Mouse (Mus musculus) adrenal gland, postnatal 14 days (tissue): ENCODE data around the gene Vdac1. TPM values are rescaled to one million over a fixed set of nuclear protein-coding genes. Genes with fewer than 3 reads are reported as not detected.
"Not testable (repeated sequence)": the region's sequence is repeated elsewhere in the genome, so short reads cannot be mapped to it uniquely, and the experiment has no call there.

Experiments
- DNase-seq: peaks from one replicate; pipeline ENCODE4 v3.0.0; 2021; ENCODE audit warnings: mixed read lengths
- total RNA-seq: library from RNA; stranded (reverse); gene quantifications from 2 replicates; pipeline ENCODE4 v1.2.3, GENCODE M21; 2021

The Vdac1 gene
- total RNA-seq, 1 experiment from 2014 or later, result 313 TPM

DNA sequence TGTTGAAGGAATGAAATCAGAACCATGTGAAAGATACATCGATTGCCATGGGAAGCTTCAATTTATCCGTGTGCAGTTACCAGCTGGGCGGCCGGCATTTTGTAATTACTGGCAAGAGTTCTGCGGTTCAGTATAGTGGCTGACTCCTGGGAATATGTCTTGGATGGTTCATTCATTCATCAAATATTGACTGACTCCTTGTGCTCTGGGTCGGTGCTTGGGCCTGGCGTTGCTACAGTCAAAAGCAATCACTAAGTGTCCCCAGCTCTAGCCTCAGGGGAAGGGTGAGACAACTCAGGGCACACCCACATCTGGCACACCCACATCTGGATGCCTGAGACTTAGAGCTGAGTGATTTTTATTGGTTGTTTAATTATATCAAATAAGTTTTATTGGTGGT is 13.2 kb downstream of the Vdac1 start:
- DNase-seq, result no peak

DNA sequence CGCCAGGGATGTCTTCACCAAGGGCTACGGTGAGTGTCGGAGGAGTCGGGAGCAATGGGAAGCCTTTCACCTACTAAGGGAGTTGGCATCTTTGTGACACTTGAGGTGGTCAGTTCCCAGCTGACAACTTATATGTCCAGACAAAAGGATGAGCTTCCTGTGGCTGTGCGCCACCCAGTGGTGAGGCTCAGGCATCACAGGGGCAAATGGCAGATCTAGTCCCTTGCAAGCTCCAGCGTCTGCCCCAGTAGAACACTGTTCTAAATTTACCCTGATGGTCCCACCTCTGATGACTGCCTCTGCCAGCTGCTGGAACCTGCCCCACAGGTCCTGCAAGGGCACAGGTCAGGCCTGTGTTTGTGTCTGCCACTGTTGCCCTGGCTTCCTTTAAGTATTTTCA is 13.7 kb downstream of the Vdac1 start:
- DNase-seq, result peak; percentile 84

DNA sequence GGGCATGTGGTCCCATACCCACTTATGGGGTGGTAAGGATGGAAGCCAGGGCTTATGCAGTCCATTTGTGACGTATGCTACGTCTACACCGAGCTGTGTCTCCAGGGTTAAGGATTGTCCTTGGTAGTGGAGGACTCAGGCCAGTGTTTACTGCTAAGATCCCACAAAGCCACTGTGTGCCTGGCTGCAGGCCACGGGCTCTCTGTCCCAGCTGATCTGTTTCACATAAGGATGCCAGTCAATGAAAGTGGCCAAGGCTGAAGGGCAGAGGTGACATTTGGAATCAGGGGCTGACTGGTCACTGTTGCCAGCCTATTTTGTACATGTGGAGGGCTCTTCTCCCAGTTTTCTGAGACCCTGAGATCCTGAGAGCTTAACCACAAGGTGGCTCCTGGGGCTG is 16.9 kb downstream of the Vdac1 start:
- peak; percentile 74 for DNase-seq

DNA sequence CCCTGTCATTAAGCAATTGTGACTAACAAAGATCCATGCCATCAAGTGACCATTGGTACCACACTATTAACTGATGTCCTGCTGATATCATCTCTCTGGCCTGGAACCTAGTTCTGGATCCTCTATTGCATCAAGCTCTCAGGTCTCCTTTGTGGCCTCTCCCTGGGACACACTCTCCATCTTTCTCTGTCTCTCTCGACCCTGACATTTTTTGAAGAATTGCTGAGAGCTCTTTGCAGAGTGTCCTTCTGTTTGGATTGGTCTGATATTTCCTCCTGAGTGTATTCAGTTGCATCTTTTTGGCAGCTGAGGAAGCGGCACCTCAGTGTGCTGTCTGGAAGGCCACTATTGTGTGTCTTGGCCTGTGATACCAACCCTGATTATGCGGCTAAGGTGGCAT is 18.6 kb downstream of the Vdac1 start:
- DNase-seq, result no peak

DNA sequence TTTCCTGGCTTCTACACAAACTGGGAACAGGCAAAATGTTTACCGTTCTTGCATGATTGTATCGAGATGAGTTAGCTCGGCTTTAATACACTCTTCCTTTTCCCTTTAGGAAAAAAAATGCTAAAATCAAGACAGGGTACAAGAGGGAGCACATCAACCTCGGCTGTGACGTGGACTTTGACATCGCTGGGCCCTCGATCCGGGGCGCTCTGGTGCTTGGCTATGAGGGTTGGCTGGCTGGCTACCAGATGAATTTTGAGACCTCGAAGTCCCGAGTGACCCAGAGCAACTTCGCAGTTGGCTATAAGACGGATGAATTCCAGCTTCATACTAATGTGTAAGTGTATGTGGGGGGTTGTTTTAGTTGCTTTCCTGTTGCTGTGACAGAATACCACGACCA is 23.1 kb downstream of the Vdac1 start:
- no peak for DNase-seq

DNA sequence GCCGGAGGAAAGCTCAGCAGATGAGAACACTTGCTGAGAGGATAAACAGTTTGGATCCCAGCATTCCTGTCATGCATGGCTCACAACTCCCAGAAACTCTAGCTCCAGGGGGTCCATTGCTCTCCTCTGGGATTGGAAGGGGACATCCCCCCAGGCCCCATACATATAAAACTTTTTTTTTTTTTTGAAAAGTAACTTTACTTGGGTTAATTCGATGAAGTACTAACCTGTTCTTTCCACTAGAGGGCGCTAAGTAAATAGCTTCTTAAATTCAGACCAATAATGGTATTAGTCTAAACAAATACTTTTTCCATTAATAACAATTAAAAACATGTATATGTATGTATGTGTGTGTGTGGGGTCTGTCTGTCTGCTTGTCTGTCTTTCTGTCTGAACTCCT is 24.0 kb downstream of the Vdac1 start:
- no peak for DNase-seq

DNA sequence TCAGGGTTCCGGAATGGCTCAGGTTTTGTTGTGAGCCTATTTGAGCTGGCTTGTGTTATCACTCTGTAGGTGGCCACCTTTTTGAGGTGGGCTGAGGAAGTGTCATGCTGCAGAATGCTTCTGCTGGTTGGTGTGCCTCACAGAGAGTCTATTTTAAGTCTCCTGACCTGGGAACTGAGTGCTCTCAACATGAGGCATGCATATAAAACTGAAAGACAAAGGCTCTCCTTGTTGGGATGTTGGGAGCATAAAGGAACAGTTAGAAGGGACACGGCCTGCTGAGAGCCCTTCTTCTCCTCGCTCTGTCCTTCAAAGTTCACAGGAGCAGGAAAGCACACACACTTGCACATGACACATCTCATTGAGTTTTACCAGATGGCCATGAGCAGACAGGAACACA is 26.2 kb downstream of the Vdac1 start:
- no peak for DNase-seq

DNA sequence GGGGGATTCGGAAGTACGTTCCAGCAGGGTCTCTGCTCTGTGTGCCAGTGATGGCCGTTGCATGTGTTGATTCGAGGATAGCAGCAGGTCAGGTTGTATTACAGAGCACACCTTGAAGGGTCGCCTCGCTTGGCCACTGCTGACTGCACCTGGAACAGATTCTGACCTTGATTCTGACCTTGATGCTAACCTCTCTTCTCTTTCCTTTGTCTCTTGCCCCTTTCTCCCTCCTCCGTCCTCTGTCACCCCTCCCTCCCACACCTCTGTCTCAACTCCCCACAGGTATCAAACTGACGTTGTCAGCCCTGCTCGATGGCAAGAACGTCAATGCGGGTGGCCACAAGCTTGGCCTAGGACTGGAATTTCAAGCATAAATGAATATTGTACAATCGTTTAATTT is 27.5 kb downstream of the Vdac1 start:
- DNase-seq, result no peak

DNA sequence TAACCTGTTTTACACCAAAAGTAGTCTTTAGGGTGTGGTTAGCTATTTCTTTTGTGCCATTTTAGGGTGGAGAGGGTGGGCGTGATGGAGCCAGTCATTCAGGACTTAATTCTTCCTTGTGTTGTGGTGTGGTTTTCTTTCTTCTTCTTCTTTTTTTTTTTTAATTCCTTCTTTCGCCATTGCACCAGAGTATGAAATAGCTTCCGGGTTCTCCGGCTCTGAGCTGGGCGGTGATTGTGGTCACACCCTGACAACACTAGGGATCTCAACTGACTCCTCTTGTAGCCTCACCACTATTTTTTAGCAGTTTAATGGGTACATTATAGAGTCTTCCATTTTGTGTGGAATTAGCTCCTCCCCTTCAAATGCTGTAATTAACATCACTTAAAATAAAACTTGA is 28.3 kb downstream of the Vdac1 start:
- DNase-seq, result not testable (repeated sequence)

DNA sequence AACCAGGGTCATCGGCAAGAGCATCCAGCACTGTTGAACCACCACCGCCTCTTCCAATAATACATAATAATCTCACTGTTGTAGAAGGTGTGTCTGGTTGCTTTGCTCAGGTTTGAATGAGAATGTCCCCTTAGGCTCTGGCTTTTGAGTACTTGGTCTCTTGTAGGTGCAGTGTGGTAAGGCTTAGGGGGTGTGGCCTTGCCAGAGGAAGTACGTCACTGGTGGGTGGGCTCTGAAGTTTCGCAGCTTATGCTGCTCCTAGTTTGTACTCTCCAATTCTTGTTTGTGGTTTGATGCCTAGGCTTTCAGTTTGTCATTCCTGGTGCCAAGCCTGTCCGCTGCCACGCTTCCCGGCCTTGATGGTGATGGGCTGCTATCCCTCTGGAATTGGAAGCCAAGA is 29.3 kb downstream of the Vdac1 start:
- DNase-seq, result no peak

DNA sequence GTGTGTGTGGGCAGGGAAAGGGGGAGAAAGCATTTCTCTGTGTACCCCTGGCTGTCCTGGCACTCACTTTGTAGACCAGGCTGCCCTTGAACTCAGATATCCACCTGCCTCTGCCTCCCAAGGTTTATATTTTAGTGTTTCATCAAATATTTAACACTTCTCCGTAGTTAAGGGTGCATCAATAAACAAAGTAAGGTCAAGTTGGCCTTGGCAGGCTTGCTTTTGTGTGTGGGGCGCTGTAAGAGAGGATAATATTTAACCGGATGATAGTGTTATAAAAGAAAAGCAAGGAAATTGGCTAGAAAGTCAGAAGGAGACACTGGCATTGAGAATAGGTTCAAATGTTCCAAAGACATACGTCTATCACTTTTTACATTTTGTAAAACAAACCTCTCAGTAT is 33.8 kb downstream of the Vdac1 start:
- no peak for DNase-seq

DNA sequence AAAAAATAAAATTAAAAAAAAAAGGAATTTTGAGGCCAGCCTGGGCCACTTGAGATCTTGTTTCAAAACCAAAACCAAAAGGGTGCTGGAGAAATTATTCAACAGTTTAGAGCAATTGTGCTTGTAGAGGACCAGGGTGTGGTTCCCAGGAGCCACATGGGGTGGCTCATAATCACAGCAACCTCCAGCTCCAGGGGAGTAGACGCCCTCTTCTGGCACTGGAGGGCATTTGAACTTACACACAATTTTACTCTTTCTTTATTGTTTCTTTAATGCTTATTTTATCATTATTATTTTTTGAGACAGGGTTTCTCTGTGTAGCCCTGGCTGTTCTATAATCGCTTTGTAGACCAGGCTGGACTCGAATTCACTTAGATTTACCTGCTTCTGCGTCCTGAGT is 34.7 kb downstream of the Vdac1 start:
- DNase-seq, result no peak

DNA sequence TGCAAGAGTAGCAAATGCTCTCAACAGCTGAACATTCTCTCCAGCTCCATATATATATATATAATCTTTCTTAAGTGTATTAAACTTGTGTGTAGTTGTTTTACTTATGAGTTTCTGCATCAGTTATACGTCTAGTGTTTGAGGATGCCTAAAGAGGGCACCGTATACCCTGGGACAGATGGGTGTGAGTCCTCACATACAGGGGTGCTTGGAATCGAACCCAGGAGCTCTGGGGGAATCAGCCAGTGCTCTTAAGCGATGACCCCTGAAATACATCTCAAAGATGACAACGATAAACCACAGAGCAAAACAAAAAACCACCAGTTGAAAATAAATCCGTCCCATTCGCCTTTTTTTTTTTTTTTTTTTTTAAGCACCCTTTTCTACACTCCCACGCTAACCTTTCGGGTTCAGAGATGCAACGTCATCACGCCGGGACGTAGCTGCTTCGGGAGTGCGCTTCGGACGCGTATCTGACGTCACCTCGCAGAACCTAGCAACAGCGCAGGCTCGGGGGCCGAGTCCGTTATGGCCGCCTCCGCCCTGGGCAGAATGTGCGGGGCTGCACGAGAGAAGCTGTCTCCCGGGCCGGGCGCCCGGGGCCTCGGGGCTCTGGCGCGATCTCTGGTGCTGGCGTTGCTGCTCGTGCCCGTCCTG is 35.4 kb downstream of the Vdac1 start, which contains the start of gene 9530068E07Rik:
9530068E07Rik (plus strand) TSS at position 489 of the 657 bp plus-strand sequence.
- peak; percentile 96 for DNase-seq

DNA sequence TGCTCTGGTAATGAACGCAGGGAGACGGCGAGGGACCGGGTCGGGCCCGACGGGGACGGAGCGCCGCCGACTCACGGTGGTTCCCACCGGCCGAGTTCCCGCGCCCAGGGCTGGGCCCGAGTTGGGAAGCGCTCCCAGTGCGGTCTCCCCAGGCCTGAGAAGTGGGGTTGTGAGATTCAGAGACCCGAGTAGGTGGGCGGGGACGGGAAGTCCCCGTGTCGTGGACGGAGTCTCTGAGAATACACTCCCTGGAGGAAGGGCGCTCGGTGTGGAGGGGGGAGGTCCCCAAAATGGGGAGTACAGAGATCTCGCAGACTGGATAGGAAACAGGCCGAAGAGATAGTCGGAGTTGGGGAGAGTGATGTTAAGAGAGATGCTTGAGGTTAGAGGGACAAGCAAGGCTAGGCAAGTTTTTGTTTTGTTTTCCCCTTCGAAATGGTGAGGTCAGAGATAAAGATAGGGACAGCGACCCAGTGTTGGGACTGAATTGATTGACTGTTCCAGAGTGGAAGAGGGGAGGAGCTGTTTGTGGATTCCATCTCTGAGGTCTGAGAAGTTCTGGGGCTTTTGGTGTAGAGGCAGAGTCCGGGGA is 36.0 kb downstream of the Vdac1 start:
- no peak for DNase-seq

DNA sequence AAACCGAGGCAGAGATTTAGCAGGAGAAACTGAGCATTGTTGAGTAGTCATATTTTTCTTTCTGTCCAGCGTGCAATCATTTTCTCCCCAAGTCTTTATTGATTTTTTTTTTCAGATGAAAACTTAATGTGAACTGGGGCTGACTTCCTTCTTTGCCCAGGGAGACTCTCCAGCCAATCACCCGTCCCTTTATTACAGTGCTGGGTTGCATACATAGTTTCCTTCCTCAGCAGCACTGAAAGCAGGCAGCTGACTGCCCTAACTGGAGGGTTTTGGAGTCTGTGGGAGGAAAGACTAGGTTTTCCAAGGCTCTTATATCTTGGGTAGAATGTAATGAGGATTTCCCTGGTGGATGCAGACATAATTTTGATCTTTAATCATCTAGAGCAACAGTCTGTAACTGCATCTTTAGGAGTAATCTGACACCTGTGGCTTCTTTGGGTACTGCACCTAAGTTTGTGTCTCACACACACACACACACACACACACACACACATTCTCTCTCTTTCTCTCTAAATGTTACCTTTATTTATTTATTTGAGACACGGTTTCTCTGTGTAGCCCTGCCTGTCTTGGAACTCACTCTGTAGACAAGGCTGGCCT is 36.8 kb downstream of the Vdac1 start:
- no peak for DNase-seq

DNA sequence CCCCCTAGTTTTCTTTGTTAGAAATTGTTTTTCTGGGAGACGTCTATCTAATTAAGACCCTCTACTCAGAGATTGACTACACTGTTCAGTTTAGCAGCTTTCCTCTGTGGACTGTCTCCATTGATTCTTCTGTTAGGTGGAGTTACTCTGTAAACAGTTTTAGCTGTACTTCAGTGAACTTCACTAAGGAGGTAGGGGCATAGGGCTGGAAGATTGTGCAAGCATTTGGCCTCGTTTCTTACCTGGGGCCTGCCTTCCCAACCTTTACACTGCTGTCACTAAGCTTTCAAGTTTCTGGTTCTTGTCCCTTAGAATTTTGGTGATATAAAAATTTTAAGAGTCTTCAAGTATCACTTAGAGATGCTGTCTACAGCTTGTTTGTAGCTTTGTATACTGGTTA is 40.8 kb downstream of the Vdac1 start:
- DNase-seq, result no peak

DNA sequence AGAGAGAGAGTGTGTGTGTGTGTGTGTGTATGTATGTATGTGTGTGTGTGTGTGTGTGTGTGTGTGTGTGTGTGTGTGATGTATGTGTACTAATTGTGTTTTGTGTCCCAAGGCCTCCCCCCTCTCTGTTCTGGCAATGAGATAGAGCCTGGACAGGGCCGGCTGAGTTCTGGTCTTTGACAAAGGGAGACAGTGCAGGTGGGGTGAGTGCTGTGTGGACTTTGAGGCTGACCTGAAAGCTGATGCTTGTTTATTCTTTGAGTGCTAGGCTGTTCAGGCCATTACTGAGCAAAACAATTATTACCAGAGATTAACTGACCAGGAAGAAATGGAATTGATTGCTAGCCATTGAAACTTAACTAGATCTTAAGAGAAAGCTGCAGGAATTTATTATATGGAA is 41.9 kb downstream of the Vdac1 start:
- DNase-seq, result no peak

DNA sequence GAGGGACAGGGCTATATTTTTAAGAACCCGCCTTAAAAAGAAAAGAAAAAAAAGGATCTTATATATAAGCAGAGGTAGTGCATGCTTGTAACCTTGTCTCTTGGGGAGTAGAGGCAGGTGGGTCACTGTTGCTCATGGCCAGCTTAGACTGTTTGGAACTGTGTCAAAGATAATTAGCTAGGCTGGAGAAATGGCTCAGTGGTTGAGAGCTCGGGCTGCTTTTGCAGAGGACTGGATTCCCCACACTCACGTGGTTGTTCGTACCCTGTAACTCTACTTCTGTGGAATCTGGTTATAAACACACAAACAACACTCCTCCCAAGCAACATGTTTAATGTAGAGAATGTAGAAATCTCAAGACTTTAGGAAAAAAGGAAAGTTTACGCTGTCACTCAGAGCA is 43.5 kb downstream of the Vdac1 start:
- no peak for DNase-seq

DNA sequence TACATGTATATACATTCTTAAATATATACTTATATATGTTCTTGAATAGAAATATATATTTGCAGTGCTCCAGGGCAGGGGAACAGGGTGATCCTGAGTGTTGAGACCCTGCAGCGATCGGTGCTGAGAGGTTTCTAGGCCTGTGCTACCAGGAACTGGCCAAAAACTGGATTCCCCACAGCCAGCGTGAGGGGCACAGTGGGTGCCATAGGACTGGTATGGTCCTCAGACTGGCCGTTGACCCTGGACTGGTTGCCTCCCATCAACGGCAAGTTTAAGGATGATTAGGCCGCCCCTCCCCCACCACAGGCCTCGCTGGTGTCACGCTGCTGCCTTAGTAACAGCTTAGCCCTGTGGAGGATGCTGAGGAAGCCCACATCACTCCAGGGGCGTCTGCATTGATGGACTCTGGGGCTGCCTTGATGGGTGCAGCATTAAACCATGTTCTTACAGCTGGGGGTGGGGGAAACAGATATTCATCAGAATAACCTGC is 44.6 kb downstream of the Vdac1 start:
- no peak for DNase-seq

DNA sequence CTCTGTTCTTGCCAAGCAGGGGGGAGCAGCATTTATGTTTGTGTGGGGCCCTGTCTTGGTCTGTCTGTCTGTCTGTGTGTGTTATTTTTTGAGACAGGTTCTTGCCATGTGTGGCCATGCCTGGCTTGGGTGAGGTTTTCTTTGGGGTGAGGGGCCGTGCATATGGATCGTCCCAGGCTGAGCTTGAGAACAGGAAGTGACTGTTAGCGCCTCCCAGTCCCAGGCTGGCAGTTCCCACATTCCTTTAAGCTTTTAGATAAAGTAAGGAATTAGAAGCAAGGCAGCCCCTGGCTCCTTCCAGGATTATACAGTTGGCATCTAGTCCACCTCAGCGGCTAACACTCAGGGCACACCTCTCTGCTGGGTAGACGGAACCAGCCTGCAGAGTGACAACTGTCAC is 48.7 kb downstream of the Vdac1 start:
- no peak for DNase-seq

DNA sequence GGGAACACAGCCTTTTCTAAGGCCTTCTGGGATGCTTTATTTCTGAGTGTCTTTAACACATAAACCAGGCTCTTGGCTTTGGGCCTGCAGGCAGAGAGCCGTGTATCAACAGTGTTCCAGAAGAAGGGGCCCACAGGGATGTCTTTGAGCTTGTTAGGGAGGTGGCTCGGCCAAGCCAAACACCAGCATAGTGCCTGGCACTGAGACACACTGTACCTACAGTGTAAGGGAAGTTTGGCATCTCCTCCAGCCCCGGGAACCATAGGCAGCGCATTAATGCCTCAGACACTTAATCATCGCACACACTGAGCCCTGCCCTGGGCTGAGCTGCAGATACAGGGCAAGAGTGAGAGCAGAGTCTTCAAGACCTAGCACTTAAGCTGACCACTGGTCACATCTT is 57.7 kb downstream of the Vdac1 start:
- DNase-seq, result peak; percentile 42

DNA sequence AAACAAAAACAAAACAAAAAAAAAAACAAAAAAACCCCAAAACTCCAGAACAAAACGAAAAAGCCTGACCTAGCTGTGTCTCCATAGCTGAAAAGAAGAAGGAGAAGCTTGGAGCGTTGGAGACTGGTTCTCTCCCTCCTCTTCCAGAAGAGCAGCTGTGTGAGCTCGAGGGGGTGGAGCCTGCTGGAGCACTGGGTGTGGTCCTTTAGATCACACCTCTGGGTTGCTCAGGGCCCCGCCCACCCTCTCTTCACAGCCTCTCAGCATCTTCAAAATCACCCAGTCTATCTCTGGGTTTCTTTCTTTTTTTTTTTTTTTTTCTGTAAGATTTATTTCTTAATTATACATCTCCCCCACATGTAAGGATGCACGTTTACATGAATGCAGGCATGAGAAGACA is 58.6 kb downstream of the Vdac1 start:
- DNase-seq, result no peak

DNA sequence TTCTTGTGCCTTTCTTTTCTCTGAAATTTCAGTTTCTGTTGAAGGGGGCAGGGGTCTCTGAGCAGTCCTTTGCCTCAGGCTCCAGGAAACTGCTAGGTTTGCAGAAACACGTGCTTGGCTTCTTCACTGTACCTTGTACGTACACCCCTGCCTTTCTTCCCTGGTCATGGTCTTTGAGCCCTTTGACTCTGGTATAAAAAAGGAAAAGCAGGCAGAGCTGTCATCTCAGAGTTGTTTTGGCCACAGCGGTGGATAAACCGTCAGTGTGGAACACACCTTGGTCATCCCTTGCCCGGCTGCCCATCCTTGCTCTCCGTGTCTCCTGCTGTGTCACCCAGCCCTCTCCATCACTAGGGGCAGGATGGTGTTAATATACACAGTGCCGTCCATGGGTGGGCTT is 59.2 kb downstream of the Vdac1 start:
- no peak for DNase-seq
